Comparison of ENCODE assay signal across 15 mouse cellular contexts in the genomic region with DNA sequence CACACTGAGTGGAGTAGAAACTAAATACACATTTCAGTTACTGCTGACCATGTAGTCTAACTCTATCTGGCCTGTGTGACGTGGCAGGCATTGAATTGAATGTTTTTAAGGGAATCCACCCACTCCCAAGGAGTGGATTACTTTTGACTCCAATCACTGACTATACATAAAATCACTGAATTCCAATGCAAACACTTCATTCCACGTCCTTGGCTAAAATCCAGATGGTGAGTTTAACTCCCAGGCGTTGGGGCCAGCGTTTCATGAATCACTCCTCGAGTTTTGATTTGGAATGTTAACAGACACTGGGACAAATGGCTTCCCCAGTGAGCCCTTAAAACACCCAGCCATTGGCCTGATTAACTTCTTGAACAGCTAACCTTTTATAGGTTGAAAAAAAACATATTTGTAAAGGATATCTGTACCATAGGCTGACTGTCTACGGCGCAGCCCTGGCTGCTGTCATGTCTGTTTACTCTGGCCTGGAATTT. TPM values are rescaled to one million over a fixed set of nuclear protein-coding genes. Genes with fewer than 3 reads are reported as not detected.
DNase-seq lines count a peak whose midpoint lies in the region; ATAC-seq and TF ChIP-seq lines count a peak whose summit lies in the region.
"Had no signal": no experiment of that assay in that cellular context is flagged by ENCODE, and none has a peak within 500 bp of the region (broad histone marks: within the 10 kb centered on the region; RNA-seq: fewer than 3 reads in every experiment).

No protein-coding gene starts in this region.

- 0 out of 2 replicates have a peak overlapping the region, but pooled peaks have one; percentile 77 for H3K27ac ChIP-seq in heart, embryonic 10.5 days
- no peak overlapping the region for H3K27ac ChIP-seq in heart, adult 2 months
- peak overlapping the region; percentile 98 for H3K27ac ChIP-seq in liver, adult 2 months (replicated peaks; ENCODE audit: insufficient read depth, low read depth, low read length)
- H3K27ac ChIP-seq in limb, embryonic 10.5 days, result peak overlapping the region; percentile 46; the same call in 1 of the 2 replicates
- peak overlapping the region; percentile 92 for H3K27ac ChIP-seq in stomach, embryonic 16.5 days (ENCODE audit: low read length)
- H3K27ac ChIP-seq: hindbrain, embryonic 10.5 days had no signal

- H3K27me3 ChIP-seq in heart, embryonic 10.5 days (ENCODE audit: insufficient read depth, poor library complexity, severe bottlenecking), result no peaks in the 10 kb centered on the region
- H3K27me3 ChIP-seq in heart, adult 2 months (ENCODE audit: control insufficient read depth, insufficient read depth, low read length), result no peaks in the 10 kb centered on the region
- no peaks in the 10 kb centered on the region for H3K27me3 ChIP-seq in liver, adult 2 months (ENCODE audit: control insufficient read depth, insufficient read depth, low read length)
- H3K27me3 ChIP-seq in limb, embryonic 10.5 days (ENCODE audit: low read depth, poor library complexity, severe bottlenecking), result no peaks in the 10 kb centered on the region
- H3K27me3 ChIP-seq in stomach, embryonic 16.5 days (ENCODE audit: control insufficient read depth, insufficient read depth, low read length), result no peaks in the 10 kb centered on the region

- H3K4me2 ChIP-seq in stomach, embryonic 16.5 days (ENCODE audit: low read depth, low read length), result peak overlapping the region; percentile 14; the same call in 1 of the 2 replicates

- peaks cover 13% of the 10 kb centered on the region for H3K36me3 ChIP-seq in heart, embryonic 10.5 days
- no peaks in the 10 kb centered on the region for H3K36me3 ChIP-seq in heart, adult 2 months (ENCODE audit: control insufficient read depth, insufficient read depth, low read length)
- peaks cover 2% of the 10 kb centered on the region; the same call in 1 of the 2 replicates for H3K36me3 ChIP-seq in liver, adult 2 months (ENCODE audit: control insufficient read depth, insufficient read depth, low read length)
- peaks cover 14% of the 10 kb centered on the region for H3K36me3 ChIP-seq in limb, embryonic 10.5 days
- no peaks in the 10 kb centered on the region for H3K36me3 ChIP-seq in stomach, embryonic 16.5 days (ENCODE audit: control insufficient read depth, insufficient read depth, low read length)
- H3K36me3 ChIP-seq: hindbrain, embryonic 10.5 days had no signal

- peak; percentile 47; the same call in 1 of the 2 replicates for ATAC-seq in stomach, embryonic 16.5 days (ENCODE audit: insufficient read depth, low FRiP score)
- ATAC-seq: midbrain, embryonic 16.5 days had no signal

- intact Hi-C loops in heart, adult 2 months (cut with DNase I), result no loop called here

- peaks cover 12% of the 10 kb centered on the region; the same call in 1 of the 2 replicates for H3K4me1 ChIP-seq in heart, embryonic 10.5 days
- no peaks in the 10 kb centered on the region for H3K4me1 ChIP-seq in heart, adult 2 months (ENCODE audit: control insufficient read depth, insufficient read depth, low read length)
- peaks cover 36% of the 10 kb centered on the region for H3K4me1 ChIP-seq in liver, adult 2 months (ENCODE audit: control insufficient read depth, insufficient read depth, low read length)
- H3K4me1 ChIP-seq in limb, embryonic 10.5 days, result 0 out of 2 replicates have a peak, but pooled peaks cover 5% of the 10 kb centered on the region
- H3K4me1 ChIP-seq in stomach, embryonic 16.5 days (ENCODE audit: control insufficient read depth, insufficient read depth, low read length), result peaks cover 15% of the 10 kb centered on the region
- H3K4me1 ChIP-seq: hindbrain, embryonic 10.5 days had no signal

- H3K79me2 ChIP-seq in heart, adult 2 months (replicated peaks; ENCODE audit: control insufficient read depth, insufficient read depth, low read length), result no peaks in the 10 kb centered on the region
- no peaks in the 10 kb centered on the region; the same call in 1 of the 2 replicates for H3K79me2 ChIP-seq in liver, adult 2 months (ENCODE audit: control insufficient read depth, insufficient read depth, low read length)

- no peak for DNase-seq in heart, embryonic 10.5 days (ENCODE audit: low spot score)
- no peak for DNase-seq in heart, adult 2 months
- DNase-seq in liver, adult 2 months (ENCODE audit: extremely low read depth, low read depth, low spot score), result peak; percentile 53
- DNase-seq in liver, result no peak
- DNase-seq in limb, embryonic 10.5 days (ENCODE audit: low spot score), result no peak
- no peak for DNase-seq in adrenal gland, postnatal 14 days
- DNase-seq in urinary bladder, postnatal 36 days (ENCODE audit: low spot score in 2 of 2), result no peak
- DNase-seq: cerebellum, adult 2 months; kidney, postnatal 10 days; lung, postnatal 36 days; thymus, adult 2 months had no signal

- no peak for TF ChIP-seq EP300 in heart, adult 2 months (IDR thresholded peaks at IDR 0.05; ENCODE audit: insufficient read depth, low read depth, low read length)

- no peak for TF ChIP-seq POLR2A in heart, adult 2 months (IDR thresholded peaks at IDR 0.05; ENCODE audit: insufficient read depth, low read depth, low read length)
- no peak for TF ChIP-seq POLR2A in liver, adult 2 months (IDR thresholded peaks at IDR 0.05; ENCODE audit: extremely low read depth, insufficient read depth, low read length)

- TF ChIP-seq CTCF in heart, adult 2 months (IDR thresholded peaks at IDR 0.05), result no peak
- TF ChIP-seq CTCF in liver, adult 2 months (IDR thresholded peaks at IDR 0.05; ENCODE audit: low read depth, low read length), result no peak

- WGBS in heart, embryonic 10.5 days, result 56% methylated on average over 7 of the region's 7 CpGs
- WGBS in heart, adult 2 months, result 43% methylated on average over 7 of the region's 7 CpGs
- WGBS in liver, adult 2 months, result 21% methylated on average over 7 of the region's 7 CpGs
- 74% methylated on average over 7 of the region's 7 CpGs for WGBS in limb, embryonic 10.5 days
- 13% methylated on average over 7 of the region's 7 CpGs for WGBS in stomach, embryonic 16.5 days

- no peak overlapping the region for H3K4me3 ChIP-seq in heart, embryonic 10.5 days
- no peak overlapping the region for H3K4me3 ChIP-seq in heart, adult 2 months
- no peak overlapping the region for H3K4me3 ChIP-seq in liver, adult 2 months (ENCODE audit: insufficient read depth, low read depth, low read length)
- H3K4me3 ChIP-seq in limb, embryonic 10.5 days, result no peak overlapping the region
- no peak overlapping the region for H3K4me3 ChIP-seq in stomach, embryonic 16.5 days (replicated peaks; ENCODE audit: low read length)
- H3K4me3 ChIP-seq: hindbrain, embryonic 10.5 days had no signal

- no peak overlapping the region for H3K9ac ChIP-seq in heart, adult 2 months (ENCODE audit: low read depth, low read length)
- no peak overlapping the region; the same call in 1 of the 2 replicates for H3K9ac ChIP-seq in liver, adult 2 months (ENCODE audit: low read depth, low read length)
- H3K9ac ChIP-seq in stomach, embryonic 16.5 days (ENCODE audit: low read length), result no peak overlapping the region

- no peaks in the 10 kb centered on the region for H3K9me3 ChIP-seq in heart, embryonic 10.5 days
- no peaks in the 10 kb centered on the region for H3K9me3 ChIP-seq in limb, embryonic 10.5 days (replicated peaks)
- no peaks in the 10 kb centered on the region for H3K9me3 ChIP-seq in stomach, embryonic 16.5 days (replicated peaks; ENCODE audit: control insufficient read depth, low read length)
- H3K9me3 ChIP-seq: hindbrain, embryonic 10.5 days had no signal

RNA-seq across cellular contexts. Expression of gene Slc38a4, which starts 13.7 kb away (rescaled TPM):
- polyA plus RNA-seq in heart, embryonic 10.5 days (2016; fragmentation: Nextera tagmentation; extraction: Ambion mirVana), result 148 and 160 TPM in 2 replicates
- 1 to 10 TPM; 5.4 to 6.0 TPM for total RNA-seq in heart, adult 2 months (2021)
- polyA plus RNA-seq in heart, adult 2 months (2012; rRNA removed), result 7.8 and 12.9 TPM in 2 replicates
- 1,197 and 1,621 TPM in 2 replicates for total RNA-seq in liver, adult 2 months (2014; rRNA removed)
- 659 and 663 TPM in 2 replicates for polyA plus RNA-seq in liver, adult 2 months (2012; rRNA removed)
- 77.5 and 88.3 TPM in 2 replicates for polyA plus RNA-seq in limb, embryonic 10.5 days (2016; fragmentation: Nextera tagmentation; extraction: Ambion mirVana)
- 51.7 and 63.0 TPM in 2 replicates for polyA plus RNA-seq in stomach, embryonic 16.5 days (2015; fragmentation: Nextera tagmentation; extraction: Ambion mirVana)
- 8.5 and 72.3 TPM in 2 replicates for total RNA-seq in adrenal gland, postnatal 14 days (2021)
- total RNA-seq: neutrophil, adult 5-6 weeks had no signal
